Mouse (Mus musculus) ES-Bruce4 (cell line): ENCODE results near the gene Golt1b. TPM values are rescaled to one million over a fixed set of nuclear protein-coding genes. Genes with fewer than 3 reads are reported as not detected.

ENCODE experiments used
- H3K27ac ChIP-seq: 2 replicates; pipeline ENCODE4 v1.5.1; 2012; ENCODE audit warnings: low read length, inconsistent platforms; ENCODE audit not compliant: insufficient read depth
- H3K27me3 ChIP-seq: 2 replicates; pipeline ENCODE4 v1.6.1; 2012; ENCODE audit warnings: mild to moderate bottlenecking, low read length, inconsistent platforms; ENCODE audit not compliant: control insufficient read depth, poor library complexity, insufficient read depth, severe bottlenecking
- H3K36me3 ChIP-seq: 2 replicates; pipeline ENCODE4 v1.6.1; 2012; ENCODE audit warnings: inconsistent platforms, mild to moderate bottlenecking, low read length, moderate library complexity; ENCODE audit not compliant: control insufficient read depth, poor library complexity, insufficient read depth, severe bottlenecking
- H3K4me1 ChIP-seq: one replicate; pipeline ENCODE4 v1.8.1; 2011; ENCODE audit warnings: low read length; ENCODE audit not compliant: control insufficient read depth, insufficient read depth
- H3K4me3 ChIP-seq: 2 replicates; pipeline ENCODE4 v1.5.1; 2011; ENCODE audit warnings: low read depth, mild to moderate bottlenecking, low read length
- H3K9ac ChIP-seq: 2 replicates; pipeline ENCODE4 v1.6.1; 2012; ENCODE audit warnings: low read depth, mild to moderate bottlenecking, inconsistent platforms; ENCODE audit not compliant: poor library complexity, severe bottlenecking
- H3K9me3 ChIP-seq: replicated peaks from 2 replicates; pipeline ENCODE4 v1.6.1; 2012; ENCODE audit warnings: mild to moderate bottlenecking, low read length, inconsistent platforms; ENCODE audit not compliant: control insufficient read depth, poor library complexity, insufficient read depth, severe bottlenecking
- CTCF ChIP-seq: IDR thresholded peaks from one replicate; pipeline ENCODE4 v1.8.1; 2011; ENCODE audit warnings: low read depth, low read length
- EP300 ChIP-seq: IDR thresholded peaks from 2 replicates; pipeline ENCODE4 v1.6.1; 2011; ENCODE audit warnings: low read depth, low read length; ENCODE audit not compliant: insufficient read depth
- POLR2A ChIP-seq: IDR thresholded peaks from one replicate; pipeline ENCODE4 v1.8.1; 2011; ENCODE audit warnings: low read length; ENCODE audit not compliant: insufficient read depth
- polyA plus RNA-seq: library from polyadenylated mRNA; stranded (reverse); fragments of >200 nt; gene quantifications from 2 replicates; pipeline ENCODE4 v1.2.4, GENCODE M21; 2011; ENCODE audit warnings: low read depth; ENCODE audit not compliant: missing spikeins, insufficient read depth, insufficient read length

Gene Golt1b
- polyA plus RNA-seq, 1 experiment = 61.4 TPM

DNA sequence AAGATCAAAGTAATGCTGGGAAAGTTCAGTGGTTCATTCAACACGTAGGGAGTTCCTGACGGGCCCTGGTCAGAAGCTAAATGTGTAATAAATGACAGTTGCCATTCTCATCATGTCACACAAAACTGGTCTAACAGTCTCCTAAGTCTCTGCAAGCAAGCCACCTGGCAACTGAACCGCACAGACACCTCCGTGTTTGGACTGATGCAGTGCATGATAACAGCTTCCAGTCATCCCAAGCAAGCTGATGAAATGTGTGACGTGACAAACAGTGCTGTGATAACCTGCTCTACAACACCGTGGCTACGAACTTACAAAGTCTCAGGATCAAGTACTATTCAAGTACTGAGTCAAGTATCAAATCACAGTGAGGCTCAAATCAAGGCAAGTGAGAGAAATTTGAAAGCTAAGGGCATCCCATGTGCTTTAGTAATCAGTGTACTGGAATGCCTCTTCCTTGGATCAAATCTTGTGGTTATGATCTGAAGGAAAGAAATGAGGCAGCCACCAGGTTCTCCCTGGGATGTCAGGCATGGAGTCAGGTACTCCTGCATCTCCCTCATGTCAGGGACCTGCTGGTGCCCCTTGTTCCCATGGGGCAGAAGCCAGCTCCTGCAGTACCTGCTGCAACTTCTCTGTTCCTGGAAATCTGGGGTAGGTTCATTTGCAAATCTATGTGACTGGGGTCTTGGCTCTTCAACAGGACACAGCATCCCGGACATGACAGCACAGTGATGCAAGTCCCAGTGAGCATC, 8.3 kb upstream of the Golt1b start:
- no peaks in the 10 kb centered on the region for H3K27me3 ChIP-seq
- no peak overlapping the region for H3K9ac ChIP-seq
- no peaks in the 10 kb centered on the region for H3K9me3 ChIP-seq
- H3K4me1 ChIP-seq = no peaks in the 10 kb centered on the region
- H3K36me3 ChIP-seq = peaks cover 5% of the 10 kb centered on the region; the same call in 1 of the 2 replicates
- TF ChIP-seq POLR2A (no peak), CTCF (no peak), EP300 (no peak)
- no peak overlapping the region for H3K4me3 ChIP-seq
- H3K27ac ChIP-seq = no peak overlapping the region

DNA sequence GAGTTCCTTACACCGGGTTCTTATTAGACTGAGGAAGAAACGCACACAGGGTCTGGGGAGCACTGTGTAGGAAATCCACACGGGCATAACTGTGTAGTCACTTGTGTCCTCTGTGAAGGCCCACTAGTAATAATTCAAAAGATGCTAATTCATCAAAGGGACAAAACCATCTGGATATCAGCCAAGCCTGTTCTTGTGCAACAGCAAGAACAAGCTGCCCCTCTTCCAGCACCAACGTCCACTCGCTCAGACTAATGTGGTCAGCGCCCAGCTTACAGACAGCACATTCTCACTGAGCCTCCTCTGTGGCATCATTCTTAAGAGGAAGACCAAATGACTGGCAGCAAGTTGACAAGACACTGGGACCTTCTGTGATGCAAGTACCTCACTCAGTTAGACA, 7.1 kb upstream of the Golt1b start:
- H3K36me3 ChIP-seq = 0 out of 2 replicates have a peak, but pooled peaks cover 3% of the 10 kb centered on the region
- TF ChIP-seq EP300 (no peak), CTCF (no peak), POLR2A (no peak)
- no peak overlapping the region for H3K27ac ChIP-seq

DNA sequence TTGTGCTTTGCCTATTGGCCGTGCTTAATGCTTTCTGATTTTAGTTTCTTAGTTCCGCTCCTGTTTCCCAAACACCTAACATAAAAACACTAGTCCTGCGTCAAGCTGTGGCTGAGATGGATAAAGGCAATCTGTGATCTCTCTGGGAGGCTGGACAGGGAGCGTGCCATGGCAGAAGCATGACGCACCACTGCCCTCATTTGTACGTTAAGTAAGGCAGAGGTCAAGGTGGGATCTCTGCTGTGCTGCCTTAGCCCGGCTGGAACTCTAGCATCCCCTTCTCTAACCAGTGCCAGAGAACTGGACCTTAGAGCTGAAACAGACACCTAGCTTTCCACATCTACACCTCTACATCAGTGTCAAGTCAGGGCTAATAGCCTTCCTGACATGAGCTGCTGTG, 5.4 kb upstream of the Golt1b start:
- H3K9ac ChIP-seq = no peak overlapping the region
- no peaks in the 10 kb centered on the region for H3K4me1 ChIP-seq
- no peaks in the 10 kb centered on the region for H3K9me3 ChIP-seq
- H3K36me3 ChIP-seq = no peaks in the 10 kb centered on the region
- H3K27me3 ChIP-seq = no peaks in the 10 kb centered on the region
- TF ChIP-seq POLR2A (no peak), EP300 (no peak), CTCF (no peak)
- no peak overlapping the region for H3K4me3 ChIP-seq
- H3K27ac ChIP-seq = no peak overlapping the region

More for the DNA sequence above, 7.1 kb upstream of the Golt1b start:
- no peaks in the 10 kb centered on the region for H3K9me3 ChIP-seq
- no peaks in the 10 kb centered on the region for H3K4me1 ChIP-seq
- H3K4me3 ChIP-seq = no peak overlapping the region
- no peaks in the 10 kb centered on the region for H3K27me3 ChIP-seq
- no peak overlapping the region for H3K9ac ChIP-seq

DNA sequence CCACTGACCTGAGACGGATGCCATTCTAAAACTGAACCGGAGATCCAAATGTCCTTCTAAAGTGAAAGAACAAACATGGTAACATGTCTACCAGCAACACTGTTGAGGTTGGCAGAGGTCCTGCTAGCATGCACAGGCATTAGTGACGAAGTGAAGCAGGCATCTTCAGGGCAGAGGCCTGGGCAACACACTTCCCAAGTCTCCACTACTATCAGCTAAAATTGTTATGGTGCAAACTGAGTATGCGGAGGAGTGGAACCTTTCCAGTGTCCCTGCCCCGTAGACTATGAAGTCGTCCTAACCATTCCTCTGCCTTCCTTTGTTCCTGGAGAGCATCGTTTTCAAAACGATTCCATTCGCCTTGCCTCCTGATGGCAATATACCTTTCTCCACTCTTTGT, 2.5 kb upstream of the Golt1b start:
- Histone ChIP-seq H3K27me3 (no peaks in the 10 kb centered on the region), H3K27ac (no peak overlapping the region), H3K4me1 (no peaks in the 10 kb centered on the region), H3K9me3 (no peaks in the 10 kb centered on the region), H3K4me3 (no peak overlapping the region), H3K36me3 (no peaks in the 10 kb centered on the region), H3K9ac (no peak overlapping the region)
- TF ChIP-seq EP300 = no peak
- no peak for TF ChIP-seq POLR2A
- no peak for TF ChIP-seq CTCF

DNA sequence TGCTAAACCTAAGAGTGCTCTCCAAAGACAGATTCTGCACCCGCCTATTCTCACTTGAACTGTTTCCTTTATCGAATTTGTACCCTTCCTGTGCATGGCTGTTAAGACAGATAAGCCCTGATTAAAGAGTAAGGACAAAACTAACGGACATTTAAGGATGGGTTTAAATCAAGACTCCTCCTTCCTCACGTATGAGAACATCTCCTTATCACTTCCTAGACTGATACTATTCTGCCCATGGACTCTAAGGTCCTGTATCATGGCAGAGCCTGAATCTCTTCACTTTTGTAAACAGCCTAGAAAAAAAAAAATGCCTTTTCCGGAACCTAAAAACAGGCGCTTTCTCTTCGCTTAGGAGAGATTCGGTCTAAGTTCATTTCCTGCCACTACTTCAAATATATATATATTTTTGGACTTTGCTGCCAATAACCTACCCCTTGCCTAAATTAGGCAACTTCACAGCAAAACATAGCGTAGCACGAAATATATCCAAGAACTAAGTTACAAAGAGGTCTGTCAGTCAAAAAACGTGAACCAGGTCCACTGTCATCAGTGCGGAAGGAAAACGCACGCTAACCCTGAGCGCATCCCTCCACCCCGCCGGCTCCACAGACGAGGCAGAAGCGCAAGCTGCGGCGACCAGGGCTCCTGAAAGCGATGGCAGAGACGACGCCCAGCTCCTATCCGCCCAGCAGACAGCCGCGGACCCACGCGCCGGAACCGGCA, 573 bp upstream of the Golt1b start:
- TF ChIP-seq POLR2A (no peak), EP300 (no peak), CTCF (no peak)

DNA sequence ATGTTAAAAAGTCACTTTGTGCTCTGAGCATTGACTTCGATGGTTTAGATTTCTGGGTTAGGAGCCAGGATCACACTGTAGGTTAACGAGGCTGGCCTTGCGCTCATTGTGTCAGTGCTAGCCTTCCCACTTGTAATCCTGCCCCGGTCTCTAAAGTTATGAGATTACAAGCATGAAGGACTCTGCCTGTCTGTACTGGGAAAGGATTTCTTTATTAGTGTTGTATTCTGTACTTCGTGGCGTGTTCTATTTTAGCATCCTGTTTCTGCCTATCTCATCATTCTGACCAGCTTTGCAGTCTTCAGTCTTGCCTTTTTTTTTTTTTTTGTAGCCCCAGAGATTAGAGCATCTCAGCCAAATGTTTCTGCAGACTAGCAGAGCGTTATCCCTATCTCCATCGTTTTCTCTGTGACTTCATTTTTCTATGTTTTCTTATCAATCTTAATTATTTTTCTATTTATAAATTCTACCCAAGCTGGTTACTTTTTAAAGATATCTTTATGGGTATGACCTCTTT, 792 bp downstream of the Golt1b start:
- H3K27me3 ChIP-seq = no peaks in the 10 kb centered on the region
- H3K9me3 ChIP-seq = no peaks in the 10 kb centered on the region
- H3K4me3 ChIP-seq = peak overlapping the region; percentile 88
- TF ChIP-seq POLR2A (no peak), EP300 (no peak), CTCF (no peak)
- H3K36me3 ChIP-seq = peaks cover 3% of the 10 kb centered on the region; the same call in 1 of the 2 replicates
- H3K9ac ChIP-seq = peak overlapping the region; percentile 91
- H3K4me1 ChIP-seq = no peaks in the 10 kb centered on the region
- H3K27ac ChIP-seq = no peak overlapping the region

More for the DNA sequence above, 573 bp upstream of the Golt1b start:
- Histone ChIP-seq H3K4me1 (no peaks in the 10 kb centered on the region), H3K27ac (no peak overlapping the region), H3K4me3 (peak overlapping the region; percentile 93), H3K36me3 (no peaks in the 10 kb centered on the region), H3K9me3 (no peaks in the 10 kb centered on the region), H3K27me3 (no peaks in the 10 kb centered on the region), H3K9ac (peak overlapping the region; percentile 91)
